Mouse (Mus musculus): ENCODE results near the gene Myo9a.
A peak's percentile ranks its signal among the peaks of the same experiment; 100 is the strongest.
"Not testable (repeated sequence)": the region's sequence is repeated elsewhere in the genome, so short reads cannot be mapped to it uniquely, and the experiment has no call there.

Myo9a gene

GRCm38 (mm10) chr9:59949511-59949910, 198.8 kb downstream of the Myo9a start:
- no peak for DNase-seq (ENCODE audit: low spot score)

- DNase-seq (ENCODE audit: low spot score): no peak
Measured at GRCm38 (mm10) chr9:59949981-59950380, 199.3 kb downstream of the Myo9a start.

GRCm38 (mm10) chr9:59951001-59951750, 200.5 kb downstream of the Myo9a start:
- no peak for DNase-seq (ENCODE audit: low spot score)

GRCm38 (mm10) chr9:59951943-59952342, 201.2 kb downstream of the Myo9a start:
- DNase-seq (ENCODE audit: low spot score): no peak

GRCm38 (mm10) chr9:59952515-59953070, 201.9 kb downstream of the Myo9a start:
- no peak for DNase-seq (ENCODE audit: low spot score)

- no peak for DNase-seq (ENCODE audit: low spot score)
Measured at GRCm38 (mm10) chr9:59953556-59953955, 202.9 kb downstream of the Myo9a start.

GRCm38 (mm10) chr9:59955199-59955598, 204.5 kb downstream of the Myo9a start:
- no peak for DNase-seq (ENCODE audit: low spot score)

GRCm38 (mm10) chr9:59955692-59956091, 205.0 kb downstream of the Myo9a start:
- no peak for DNase-seq (ENCODE audit: low spot score)

- DNase-seq (ENCODE audit: low spot score): no peak
Measured at GRCm38 (mm10) chr9:59956496-59956895, 205.8 kb downstream of the Myo9a start.

GRCm38 (mm10) chr9:59958115-59958514, 207.4 kb downstream of the Myo9a start:
- DNase-seq (ENCODE audit: low spot score): not testable (repeated sequence)

- peak; percentile 78 for DNase-seq (ENCODE audit: low spot score)
Measured at GRCm38 (mm10) chr9:59959276-59959675, 208.6 kb downstream of the Myo9a start.

GRCm38 (mm10) chr9:59960559-59960958, 209.9 kb downstream of the Myo9a start, which contains the start of gene Nr2e3:
Nr2e3 (minus strand) TSS chr9:59960659.
- DNase-seq (ENCODE audit: low spot score): no peak

- DNase-seq (ENCODE audit: low spot score): no peak
Measured at GRCm38 (mm10) chr9:59961201-59961955, 210.7 kb downstream of the Myo9a start.

- no peak for DNase-seq (ENCODE audit: low spot score)
Measured at GRCm38 (mm10) chr9:59964367-59964766, 213.7 kb downstream of the Myo9a start.

- no peak for DNase-seq (ENCODE audit: low spot score)
Measured at GRCm38 (mm10) chr9:59965046-59965445, 214.3 kb downstream of the Myo9a start.

- peak; percentile 34 for DNase-seq (ENCODE audit: low spot score)
Measured at GRCm38 (mm10) chr9:59969383-59969782, 218.7 kb downstream of the Myo9a start.

GRCm38 (mm10) chr9:59971263-59971662, 220.6 kb downstream of the Myo9a start:
- no peak for DNase-seq (ENCODE audit: low spot score)

All from ovary, postnatal 36 days (tissue).